Mouse (Mus musculus): ENCODE measurements around the gene Gmpr.

Gene Gmpr

DNA sequence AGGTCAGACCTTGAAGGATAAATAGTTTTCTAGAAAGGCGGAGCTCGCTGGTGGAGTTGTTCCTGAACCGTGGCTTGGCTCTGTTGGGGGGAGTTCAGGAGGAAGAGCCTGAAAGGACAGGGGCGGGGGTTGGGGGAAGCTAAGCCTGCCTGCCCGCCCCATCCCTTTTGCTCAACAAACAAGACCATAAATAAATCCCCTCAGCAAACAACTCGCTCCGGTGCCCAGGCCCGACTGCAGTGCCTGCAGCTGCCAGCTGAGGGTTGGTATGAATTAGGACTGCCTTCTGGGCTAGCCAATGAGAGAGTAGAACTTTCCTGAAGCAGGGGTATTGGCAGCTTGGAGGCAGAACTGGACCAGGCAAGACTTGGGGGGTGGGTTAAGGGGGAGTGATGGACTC lies 1.3 kb downstream of the Gmpr start:
- DNase-seq = peak; percentile 56

DNA sequence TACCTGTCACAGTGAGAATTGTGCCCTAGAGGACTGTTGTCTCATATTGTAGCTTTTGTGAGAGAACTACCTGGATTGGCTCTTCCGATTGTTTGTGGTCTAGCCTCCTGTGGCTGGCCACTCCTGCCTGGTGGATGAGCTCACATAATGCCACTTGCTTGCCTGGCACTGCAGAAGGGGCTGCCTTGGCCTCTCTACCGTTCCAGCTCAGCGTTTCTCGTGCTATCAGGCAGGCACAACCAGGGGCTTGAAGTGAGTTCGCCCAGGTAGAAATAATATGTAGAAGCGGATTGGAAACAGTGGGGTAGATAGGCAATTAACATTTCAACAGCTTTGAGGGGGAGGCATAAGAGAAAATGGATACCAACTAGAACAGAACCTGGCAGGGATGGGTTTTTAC lies 2.1 kb downstream of the Gmpr start:
- DNase-seq = no peak

DNA sequence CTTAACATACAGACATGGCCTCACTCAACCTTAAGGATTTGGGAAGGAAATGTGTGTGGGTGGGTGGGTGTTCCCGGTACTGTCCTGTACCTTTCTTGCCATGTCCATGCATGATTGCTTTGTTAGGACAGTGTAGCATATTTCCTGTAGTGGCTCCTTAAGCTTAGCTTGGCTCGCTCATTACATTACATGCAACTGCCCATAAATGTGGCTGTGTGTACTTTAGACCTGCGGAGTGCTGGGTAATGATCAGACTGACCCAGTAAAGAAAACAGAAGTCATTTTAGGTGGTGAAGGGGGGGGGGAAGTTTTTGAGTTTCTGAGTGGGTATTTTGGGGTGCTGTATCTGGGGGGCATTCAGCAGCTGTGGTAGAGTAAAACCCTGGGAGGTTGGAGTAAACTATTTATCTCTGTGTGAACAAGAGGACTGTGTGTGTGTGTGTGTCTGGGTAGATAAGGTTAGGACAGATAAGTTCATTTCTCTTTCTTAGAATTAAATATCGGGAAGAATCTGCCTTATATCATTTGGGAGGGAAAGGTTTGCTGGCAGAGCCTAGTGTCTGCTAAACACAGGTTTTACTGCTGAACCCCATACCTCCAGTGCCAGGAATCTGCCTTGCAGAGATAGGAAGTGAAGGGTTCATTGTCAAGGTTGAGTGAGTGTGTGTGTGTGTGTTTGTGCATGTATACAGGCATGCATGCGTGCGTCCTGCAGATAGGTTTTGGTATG lies 4.6 kb downstream of the Gmpr start:
- no peak for DNase-seq

DNA sequence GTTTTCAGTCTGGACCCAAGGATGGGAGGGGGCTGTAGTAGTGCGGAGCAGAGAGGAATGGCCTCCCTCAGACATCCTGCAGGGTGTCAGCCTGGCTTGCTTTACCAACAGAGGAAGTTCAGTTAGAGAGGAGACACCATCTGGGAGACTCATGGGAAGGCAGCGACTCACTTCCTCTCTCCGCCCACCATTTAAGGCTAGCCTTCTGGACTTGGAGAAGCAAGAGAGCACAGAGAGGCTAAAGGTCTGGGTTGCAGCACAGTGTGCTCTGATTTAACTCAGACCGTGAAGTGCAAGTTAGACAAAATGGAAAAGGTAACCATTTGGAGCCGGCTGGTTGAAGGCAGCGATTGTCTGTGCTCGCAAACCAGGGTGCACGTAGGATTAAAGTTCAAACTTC lies 5.3 kb downstream of the Gmpr start:
- peak; percentile 37 for DNase-seq

DNA sequence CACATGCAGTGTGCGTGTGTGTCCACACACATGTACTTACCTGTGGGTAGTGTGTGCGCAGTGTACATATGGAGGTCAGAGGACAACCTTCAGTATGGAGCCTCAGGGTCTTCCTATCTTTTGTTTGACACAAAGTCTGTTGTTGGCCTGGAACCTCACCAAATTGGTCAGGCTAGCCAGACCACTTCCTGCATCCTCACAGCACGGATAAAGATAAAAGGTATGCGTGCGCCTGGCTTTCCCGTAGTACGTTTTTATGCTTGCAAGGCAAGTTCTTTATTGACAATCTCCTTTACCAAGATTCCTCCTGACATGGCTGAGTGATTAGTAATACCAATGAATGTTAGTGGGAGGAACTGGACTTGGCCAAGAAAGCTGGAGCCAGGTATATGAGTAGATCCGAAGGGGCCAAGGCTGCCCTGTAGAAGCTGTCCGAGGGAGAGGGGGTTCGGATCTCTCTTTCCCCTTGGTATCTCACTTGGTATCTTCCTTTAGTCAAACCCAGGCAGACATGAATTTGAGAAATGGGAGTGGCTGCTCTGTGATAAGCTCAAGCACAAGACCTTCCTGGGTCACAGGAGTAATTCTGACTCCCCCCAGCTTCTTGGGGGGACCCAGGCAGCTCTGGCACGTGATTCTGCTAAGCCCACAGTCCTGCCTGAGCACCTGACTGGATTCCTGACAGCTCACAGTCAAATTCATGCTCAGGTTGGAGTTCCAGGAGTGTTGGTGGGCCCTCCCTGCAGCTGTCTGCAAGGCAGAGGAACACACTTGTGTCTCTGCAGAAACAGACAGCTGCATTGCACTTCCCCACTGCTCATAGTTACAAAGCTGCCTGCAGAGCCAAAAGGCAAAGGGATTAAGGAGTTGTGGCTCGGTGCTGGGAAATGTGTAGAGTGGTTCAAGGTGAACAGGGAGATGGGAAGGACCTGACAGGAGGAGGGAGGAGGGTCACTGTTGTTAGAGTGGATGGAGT lies 6.1 kb downstream of the Gmpr start:
- DNase-seq = no peak

DNA sequence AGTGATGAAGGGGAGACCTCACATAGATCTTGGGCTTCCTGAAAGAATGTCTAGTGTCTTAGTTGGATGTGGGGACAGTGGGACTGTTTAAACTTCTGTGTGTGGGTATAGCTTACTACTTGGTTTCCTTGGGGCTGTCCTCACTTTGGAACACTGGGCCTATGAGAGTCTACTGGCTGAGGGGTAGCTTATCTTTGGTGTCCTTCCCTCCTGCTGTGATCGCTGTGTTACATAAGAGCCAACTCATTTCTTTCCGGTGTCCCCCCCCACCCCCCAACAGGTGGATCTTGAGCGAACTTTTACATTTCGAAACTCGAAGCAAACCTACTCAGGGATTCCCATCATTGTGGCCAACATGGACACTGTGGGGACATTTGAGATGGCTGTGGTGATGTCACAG lies 6.9 kb downstream of the Gmpr start:
- no peak for DNase-seq

DNA sequence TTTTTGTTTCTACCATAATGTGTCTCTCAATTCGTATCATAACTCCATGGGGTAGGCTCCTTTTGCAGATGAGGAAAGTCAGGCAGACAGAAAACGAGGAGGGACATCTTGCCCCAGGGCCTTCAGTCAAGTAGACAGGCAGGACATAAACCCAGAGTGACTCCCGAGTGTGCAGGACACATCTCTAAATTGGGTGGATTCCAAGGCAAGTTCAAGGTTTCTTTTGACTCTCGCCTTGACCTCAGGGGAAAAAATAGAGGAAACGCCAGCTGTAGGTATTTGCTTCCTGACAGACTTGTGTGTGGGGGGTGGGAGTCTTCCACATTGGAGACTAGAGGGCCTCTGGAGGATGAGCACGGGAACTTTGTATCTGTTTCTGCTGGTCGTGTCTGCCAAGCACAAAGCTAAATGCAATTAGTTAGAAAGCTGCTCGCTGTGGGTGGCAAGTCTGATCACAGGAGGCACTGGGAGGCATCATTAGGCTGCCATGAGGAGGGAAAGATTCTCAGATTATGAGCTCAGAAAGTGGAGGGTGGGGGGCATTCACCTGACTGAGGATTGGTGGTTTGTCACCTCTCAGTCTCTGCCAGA lies 7.7 kb downstream of the Gmpr start:
- no peak for DNase-seq

DNA sequence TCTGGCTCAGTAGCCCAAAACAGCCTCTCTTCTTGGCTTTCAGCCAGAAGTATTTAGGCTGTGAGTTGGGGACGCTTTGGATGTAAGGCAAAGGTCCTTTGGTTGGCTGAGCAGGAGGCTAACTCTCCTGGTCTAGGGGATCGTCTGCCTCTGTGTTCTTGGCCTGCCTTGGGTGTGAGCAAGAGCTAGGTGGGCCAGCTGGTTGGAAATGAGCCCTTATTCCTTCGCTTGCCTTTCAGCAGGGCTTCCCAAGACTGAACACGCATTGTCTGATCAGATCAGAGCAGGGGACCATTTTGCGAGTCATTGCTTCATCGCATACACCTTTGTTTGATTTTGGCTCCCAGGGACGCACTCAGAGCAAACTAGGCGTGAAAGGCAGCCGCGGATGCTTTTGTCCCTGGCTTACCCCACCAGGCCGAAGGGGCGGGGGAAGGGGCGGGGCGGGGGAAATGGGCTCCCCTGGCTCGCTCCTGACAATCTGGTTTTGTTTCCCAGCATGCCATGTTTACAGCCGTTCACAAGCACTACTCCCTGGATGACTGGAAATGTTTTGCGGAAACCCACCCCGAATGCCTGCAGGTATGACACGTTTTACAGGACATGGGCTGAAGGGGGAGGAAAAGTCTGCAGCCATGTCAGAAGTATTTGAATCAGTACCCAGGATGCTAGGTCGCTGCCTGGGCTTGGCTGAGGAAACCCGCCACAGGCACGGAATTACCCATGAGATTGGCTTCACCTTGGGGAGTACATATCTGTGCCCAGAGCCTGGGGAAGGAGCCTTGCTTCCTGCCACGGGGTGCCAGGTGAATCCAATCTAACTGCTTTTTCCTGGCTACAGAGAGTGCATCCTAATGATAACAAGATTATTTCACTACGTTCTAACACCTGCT lies 9.5 kb downstream of the Gmpr start:
- peak; percentile 80 for DNase-seq

DNA sequence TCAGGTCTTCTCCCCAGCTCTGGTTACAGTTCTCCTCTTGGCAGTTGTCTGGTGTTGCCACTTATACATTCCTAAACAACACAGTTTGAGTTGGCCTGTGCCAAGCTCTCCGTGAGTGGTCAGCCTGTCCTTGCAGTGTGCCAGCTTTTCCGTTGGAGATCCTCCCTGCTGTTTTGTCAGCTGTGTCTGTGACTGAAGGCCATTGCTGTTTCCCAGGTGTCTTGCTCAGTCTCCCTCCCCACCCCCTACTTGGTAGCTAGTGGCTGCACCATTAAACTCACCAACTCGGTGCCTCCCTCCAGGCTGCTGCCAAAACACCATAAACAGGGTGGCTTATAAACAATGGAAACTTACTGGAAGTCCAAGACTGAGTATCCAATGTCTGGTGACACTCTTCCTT lies 17.1 kb downstream of the Gmpr start:
- no peak for DNase-seq

DNA sequence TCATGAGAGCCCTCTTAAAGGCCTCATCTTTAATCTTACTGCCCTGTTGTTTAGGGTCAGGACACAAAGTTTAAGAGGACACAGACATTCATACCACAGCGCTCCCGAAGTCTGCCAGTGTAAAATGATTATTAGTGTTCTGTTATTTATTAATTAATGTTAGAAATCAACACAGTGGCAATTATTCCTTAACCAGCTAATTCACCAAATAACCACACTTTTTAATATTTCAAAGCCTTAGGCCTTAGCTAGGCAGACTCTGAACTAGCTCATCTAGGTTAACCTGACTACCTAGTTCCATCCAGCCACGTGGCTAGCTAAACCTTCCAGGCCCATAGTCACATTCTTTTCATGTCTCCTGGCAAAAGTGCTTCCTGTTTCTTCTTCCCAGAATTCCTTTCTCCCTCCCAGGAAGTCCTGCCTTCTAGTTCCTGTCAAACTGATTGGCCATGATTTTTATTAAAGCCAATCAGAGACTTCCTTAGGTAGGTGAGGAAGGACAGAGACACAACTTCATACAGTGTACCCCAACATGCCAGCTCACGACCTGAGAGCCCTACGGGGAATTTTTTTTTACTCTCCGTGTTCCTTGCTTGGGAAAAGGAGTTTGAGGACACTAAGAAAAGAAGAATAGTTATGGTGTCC lies 17.7 kb downstream of the Gmpr start:
- no peak for DNase-seq

DNA sequence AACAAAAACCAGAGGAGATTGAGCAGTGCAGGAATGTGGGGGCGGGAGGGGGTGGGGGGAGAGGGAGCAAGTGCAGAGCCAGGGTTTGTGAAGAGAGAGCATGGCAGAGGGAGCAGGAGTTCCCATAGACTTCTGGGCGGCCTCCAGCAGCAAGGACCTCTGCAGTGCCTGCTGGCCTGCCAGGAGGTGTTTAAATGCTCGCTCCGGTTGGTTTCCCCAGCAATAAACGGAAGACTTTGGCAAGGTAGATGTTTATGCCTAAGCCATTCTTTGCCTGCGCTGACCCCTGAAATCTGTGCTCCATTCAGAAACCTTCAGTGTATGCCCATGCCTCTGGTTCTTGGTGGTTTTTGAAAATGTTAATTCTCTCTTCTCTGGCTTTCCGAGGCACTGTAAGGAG lies 19.0 kb downstream of the Gmpr start:
- DNase-seq = peak; percentile 22

DNA sequence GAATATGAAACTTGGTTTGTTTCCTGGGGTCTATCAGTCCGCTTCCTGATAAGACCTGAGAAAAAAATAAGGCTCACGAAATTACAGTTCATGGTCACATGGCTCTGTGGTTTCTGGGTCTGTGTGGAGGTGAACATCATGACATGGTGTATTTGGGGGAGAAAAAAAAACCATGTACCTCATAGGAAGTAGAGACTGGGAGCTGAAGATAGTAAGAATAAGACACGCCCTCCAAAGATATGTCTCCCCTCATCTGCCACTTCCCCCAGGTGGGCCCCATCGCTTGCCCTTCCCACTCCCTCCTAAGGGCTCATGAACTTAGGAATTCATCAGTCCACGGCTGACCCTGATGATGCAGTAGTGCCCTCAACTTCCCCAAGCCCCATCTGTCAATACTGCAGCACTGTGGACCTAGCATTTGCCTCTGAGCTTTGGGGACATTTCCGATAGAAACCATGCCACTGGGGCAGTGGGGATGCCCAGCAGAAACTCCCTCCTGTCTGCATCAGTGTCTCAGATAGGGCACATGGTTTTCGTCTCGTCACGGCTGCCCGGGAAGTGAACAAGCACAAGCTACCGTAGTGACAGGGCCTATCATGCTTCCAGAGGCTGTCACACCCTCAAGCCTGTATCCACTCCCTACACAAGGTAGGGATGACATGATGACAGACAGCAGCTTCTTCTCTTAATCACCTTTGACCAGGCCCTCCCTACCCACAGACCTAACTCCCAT lies 20.2 kb downstream of the Gmpr start:
- DNase-seq = no peak

DNA sequence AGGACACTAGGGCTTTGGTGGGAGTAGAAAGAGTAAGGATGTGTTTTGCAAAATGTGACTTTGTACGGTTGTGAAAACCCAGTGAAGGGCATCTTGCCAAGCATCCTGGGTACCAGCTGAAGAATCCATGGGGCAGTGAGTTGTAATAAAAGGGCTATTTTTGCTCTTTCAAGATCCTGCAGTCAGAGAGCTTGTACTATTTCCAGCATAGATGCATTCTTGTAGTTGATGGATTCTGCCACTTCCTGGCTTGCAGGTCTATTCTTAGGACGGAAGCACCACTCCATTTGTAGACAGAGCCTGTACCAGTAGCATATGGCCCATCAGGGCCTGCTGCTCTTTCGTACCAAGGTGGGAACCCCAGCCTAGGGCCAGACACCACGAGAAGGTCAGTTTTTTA lies 21.5 kb downstream of the Gmpr start:
- DNase-seq = no peak

DNA sequence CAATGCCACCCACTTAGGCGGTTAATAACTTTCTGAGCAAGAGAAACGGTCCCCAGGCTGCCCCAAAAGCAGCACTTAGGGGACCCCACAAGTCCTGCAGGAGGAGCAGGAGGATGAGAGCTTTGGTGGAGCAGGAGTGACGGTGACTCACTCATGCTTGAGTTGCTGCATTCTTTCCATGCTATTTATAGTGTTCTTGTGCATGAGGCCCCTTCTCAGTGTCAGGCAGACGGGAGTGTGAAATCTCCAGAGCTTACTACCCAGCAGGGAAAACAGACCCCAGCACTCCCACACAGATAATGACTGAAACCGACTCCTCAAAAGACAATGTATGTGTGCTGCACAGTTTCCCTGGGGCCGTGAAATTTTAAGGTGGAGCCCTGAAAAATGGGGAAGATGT lies 23.5 kb downstream of the Gmpr start:
- no peak for DNase-seq

DNA sequence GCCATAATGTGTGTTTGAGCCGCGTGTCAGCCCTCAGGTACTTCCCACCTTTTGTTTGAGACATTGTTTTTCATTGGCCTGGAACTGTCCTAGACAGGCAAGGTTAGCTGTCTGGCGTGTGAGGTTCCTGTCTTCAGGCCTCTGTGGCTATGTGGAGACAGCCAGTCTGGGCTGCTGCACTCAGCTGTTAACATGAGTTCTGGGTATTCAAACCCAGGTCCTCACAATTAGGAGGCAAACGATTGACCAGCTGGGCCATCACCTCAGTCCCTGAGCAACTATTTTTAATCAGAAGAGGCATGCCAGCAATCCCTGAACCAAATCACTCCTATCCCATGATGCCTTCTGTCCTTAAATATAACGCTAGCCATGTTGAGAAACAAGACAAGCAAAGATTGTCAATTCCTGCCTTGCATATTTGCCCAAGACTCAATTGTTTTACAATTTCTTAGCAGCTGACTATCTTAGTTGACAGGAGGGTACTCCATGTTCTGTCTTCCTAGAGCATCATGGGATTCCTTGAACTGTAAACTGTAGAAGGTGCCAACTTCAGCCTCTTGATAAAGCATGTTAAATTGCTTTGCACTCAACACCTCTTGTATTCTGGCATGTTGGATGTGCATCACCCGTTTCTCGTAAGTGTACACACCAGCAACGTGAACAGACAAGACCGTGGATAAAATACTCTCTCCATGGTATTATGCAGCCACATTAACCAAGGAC lies 28.6 kb downstream of the Gmpr start:
- no peak for DNase-seq

DNA sequence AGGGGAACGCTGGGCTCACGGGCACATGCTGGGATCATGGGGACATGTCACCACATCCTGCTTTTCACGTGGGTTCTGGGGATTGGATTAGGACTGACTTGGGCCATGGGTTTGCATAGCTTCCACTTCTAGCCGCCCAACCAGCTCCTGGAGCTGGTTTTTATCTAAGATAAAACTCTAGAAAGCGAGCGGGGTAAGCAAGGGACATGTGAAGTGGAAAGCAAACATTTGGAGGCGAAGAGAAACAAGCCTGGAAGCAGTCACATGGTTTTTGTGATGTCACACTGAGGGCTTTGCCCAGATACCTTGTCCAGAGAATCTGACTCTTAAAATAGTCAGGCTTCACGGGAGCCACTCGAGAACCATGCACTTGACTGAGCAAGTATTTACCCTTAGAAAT lies 29.9 kb downstream of the Gmpr start:
- DNase-seq = no peak

DNA sequence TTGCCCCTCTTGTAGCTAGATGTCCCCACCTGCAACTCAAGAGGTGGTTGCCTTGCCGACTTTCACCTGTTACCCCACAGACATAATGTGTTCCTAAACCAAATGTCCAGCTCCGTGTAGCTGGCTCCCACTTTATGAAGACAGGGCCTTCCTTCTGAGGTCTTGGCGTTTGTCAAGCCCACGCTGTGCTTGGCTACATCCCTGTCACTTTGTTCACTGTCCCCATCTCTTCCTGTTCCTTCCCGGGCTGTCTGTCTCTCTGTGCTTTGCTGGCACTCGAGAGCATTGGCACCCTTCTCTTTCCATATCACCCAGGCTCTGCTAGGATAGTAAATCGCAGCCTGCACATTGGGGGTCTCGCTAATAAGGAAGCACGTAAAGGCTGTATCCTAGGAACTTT lies 30.8 kb downstream of the Gmpr start:
- DNase-seq = no peak

DNA sequence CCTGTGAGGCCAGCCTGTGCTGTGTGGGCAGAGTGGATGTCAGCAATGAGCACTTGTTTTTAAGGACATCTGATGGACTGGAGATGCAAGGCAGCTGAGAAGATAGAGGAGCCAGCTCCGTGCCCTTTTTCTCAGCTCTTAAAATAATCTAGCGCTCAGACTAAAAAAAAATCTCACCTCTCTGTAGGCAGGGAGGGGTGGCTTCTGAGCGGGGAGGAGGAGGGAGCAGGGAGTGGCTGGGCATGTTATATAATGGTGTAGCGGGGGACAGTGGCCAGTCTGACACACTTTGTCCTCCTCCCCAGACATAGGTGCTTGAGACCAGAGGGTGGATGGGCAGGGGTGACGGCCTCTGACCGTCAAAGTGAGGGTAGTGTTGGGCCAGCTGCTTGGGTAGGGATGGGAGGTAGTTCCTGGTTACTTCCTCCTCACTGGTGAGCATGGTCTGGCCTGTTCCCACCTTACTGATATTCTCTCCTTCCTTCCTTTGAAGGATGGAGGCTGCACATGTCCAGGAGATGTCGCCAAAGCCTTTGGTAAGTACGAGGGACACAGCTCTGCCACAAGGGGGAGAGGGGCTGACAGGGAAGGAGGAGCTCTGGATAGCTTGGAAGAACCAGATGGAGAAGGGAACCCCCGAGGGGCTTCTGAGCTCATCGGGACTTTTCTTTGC lies 31.4 kb downstream of the Gmpr start:
- peak; percentile 90 for DNase-seq

DNA sequence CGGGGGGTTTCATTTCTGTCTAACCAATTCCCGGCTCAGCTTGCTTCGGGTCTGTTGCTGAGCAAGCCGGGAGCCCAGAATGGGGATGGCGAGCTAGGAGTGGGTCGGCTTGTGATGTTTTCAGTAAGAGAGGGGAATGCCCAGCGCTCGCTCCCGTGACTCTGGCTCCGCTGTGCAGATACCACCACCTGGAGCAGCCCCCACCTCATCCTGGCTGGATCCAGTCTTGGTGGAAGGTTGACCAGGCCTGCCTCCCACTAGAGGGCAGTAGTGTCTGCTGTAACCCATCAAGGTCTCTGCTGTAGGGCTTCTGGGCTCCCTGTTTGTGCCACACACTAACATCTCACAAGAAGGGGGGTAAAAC lies 31.9 kb downstream of the Gmpr start:
- DNase-seq = peak; percentile 89

DNA sequence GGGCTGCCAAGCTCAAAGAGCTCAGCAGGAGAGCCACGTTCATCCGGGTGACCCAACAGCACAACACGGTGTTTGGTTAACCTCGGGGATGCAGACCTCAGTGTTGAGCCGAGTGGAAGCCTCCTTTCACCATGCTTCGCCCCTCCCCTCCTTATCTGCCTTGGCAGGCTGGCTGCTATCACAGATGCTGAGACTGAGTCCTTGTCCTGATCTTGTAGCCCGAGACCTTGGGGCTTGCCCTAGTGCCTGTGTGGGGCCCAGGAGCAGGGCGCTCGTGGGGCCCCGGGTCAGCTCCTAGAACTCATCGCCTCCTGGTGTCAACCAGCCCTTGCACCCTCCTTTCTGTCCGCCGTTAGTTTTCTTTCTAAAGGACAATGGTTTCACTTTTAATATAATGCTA lies 38.7 kb downstream of the Gmpr start:
- no peak for DNase-seq
